Mouse (Mus musculus): ENCODE measurements at regions not wholly inside any gene's neighbourhood (a gene's known extent, or its start where the extent isn't known, plus 50 kb on each side); places are given as distances from the start of the nearest gene placed in this dataset.

DNA sequence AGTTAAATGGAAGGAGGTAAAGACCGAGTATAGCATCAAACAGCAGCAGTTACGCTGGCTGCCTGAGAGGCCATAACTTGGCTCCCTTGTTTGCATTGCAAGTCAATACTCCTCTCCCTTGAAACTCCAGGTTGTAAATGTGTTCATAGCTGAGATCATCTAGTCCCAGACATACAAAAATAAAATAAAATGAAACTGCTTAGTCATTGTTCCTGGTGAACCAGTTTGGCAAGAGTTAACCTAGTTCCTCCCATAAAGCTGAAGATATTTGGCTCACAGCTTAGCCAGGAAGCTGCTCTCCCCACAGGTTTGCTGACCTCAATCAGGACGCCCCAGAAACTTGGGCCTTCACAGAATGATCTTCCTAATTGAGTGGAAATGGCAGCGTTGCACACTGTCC, 97.9 kb upstream of the Tmc1 start:
- Histone ChIP-seq H3K4me1 (no peaks in the 10 kb centered on the region), H3K27ac (no peak overlapping the region), H3K9me3 (no peaks in the 10 kb centered on the region), H3K36me3 (replicated peaks) (no peaks in the 10 kb centered on the region), H3K4me3 (no peak overlapping the region), H3K27me3 (ENCODE audit: poor library complexity, severe bottlenecking) (no peaks in the 10 kb centered on the region)
- WGBS, result 88% methylated on average over 4 of the region's 4 CpGs
- no peak for DNase-seq (ENCODE audit: extremely low spot score, low spot score)

DNA sequence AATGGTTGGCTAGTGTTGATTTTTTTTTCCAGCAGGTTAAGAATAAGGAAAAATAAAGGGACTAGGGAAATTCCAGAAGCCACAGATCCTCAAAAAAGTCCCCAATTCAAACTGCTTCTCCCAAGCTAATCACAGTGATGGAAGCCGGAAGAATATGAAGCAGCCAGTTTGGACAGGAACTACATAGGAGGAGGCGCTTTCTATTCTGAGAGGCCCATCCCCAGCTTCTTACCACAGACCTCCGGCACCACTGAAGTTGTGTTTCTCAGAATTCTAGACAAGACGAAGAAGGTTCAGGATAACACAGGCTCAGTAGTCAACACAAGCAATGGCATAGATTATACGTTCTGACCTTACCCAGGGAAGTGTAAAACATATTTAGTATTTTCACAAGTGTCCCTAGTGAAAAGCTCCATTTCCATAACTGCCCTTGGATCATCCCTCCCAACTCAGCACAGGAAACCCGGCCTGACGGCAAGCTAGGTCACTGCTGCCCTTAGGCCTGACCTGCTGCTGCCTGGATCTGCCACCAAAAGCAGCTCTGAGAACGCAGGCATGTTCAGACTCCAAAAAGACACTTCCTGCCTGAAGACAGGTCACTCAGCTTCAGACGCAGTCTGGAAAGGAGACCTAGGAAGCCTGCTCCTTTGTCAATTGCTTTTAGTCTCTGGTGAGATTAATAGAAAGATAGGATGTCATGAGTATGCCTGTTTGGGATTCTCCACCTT, 97.2 kb upstream of the Tmc1 start:
- H3K4me1 ChIP-seq, result no peaks in the 10 kb centered on the region
- no peak overlapping the region for H3K4me3 ChIP-seq
- no peak for DNase-seq (ENCODE audit: extremely low spot score, low spot score)
- no peaks in the 10 kb centered on the region for H3K27me3 ChIP-seq (ENCODE audit: poor library complexity, severe bottlenecking)
- H3K36me3 ChIP-seq (replicated peaks), result no peaks in the 10 kb centered on the region
- H3K27ac ChIP-seq, result no peak overlapping the region
- 78% methylated on average over 9 of the region's 9 CpGs for WGBS
- no peaks in the 10 kb centered on the region for H3K9me3 ChIP-seq

DNA sequence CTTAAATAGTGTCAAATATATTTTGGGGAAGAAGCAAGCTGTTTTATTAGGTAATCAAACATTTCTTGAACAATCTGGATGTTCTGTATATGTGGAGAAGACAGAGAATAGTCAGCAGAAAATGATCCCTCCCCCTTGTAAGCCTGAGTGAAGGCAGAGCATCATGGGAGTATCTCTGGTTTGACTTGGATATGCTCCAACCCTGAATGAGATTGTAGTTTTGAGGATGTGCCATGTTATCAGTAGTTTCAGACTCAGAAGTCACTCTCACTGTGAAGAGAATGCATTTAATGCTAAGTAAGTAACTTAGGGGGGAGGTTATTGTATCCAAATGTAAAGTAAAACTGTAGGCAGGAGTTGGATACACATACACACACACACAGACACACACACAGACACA, 95.3 kb upstream of the Tmc1 start:
- H3K36me3 ChIP-seq (replicated peaks), result no peaks in the 10 kb centered on the region
- H3K4me1 ChIP-seq, result no peaks in the 10 kb centered on the region
- DNase-seq (ENCODE audit: extremely low spot score, low spot score), result no peak
- no peaks in the 10 kb centered on the region for H3K9me3 ChIP-seq
- no peak overlapping the region for H3K27ac ChIP-seq
- H3K4me3 ChIP-seq, result no peak overlapping the region
- H3K27me3 ChIP-seq (ENCODE audit: poor library complexity, severe bottlenecking), result no peaks in the 10 kb centered on the region

DNA sequence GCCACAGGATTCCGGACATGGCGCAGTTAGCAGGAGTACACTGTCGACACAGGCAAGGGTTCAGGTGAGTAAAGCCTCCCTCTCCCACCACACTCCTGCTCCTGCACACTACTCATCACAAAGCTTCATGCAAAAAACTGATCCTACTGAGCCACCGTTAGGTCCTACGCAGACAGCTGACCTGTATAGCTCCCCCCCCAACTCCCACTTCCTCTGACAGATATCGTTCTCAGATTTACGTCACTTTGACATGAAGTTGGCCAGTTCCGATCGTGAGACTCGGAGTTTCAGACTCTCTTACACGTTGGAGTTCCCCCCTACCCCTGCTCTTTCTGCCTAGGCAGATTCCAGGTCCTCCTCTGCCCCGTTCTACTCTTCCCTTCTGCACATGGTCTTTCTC, 91.6 kb upstream of the Tmc1 start:
- Histone ChIP-seq H3K36me3 (replicated peaks) (no peaks in the 10 kb centered on the region), H3K9me3 (no peaks in the 10 kb centered on the region), H3K4me1 (0 out of 2 replicates have a peak, but pooled peaks cover 1% of the 10 kb centered on the region), H3K4me3 (no peak overlapping the region), H3K27me3 (ENCODE audit: poor library complexity, severe bottlenecking) (no peaks in the 10 kb centered on the region), H3K27ac (no peak overlapping the region)
- DNase-seq (ENCODE audit: extremely low spot score, low spot score), result no peak
- 93% methylated on average over 12 of the region's 12 CpGs for WGBS

DNA sequence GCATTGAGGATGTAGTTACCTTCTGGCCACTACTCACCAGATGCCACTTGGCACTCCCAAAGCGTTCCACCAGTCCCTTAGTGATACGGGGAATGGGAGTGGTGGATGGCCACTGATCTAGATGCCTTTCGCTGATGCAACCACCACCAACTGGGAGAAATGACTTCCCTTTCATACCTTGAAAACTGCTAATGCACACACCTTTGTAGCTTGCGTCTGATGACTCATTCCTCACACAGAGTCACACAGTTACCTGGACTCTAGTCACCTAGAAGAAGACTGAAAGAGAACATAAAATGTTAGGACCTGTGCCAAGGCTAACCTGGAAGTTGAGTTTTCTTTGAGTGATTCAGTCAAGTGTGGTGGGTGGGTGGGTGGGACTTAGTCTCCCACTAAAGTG, 90.0 kb upstream of the Tmc1 start:
- H3K9me3 ChIP-seq, result no peaks in the 10 kb centered on the region
- peaks cover 10% of the 10 kb centered on the region for H3K4me1 ChIP-seq
- 87% methylated on average over 4 of the region's 4 CpGs for WGBS
- no peak for DNase-seq (ENCODE audit: extremely low spot score, low spot score)
- no peaks in the 10 kb centered on the region for H3K36me3 ChIP-seq (replicated peaks)
- H3K27ac ChIP-seq, result no peak overlapping the region
- H3K4me3 ChIP-seq, result no peak overlapping the region
- no peaks in the 10 kb centered on the region for H3K27me3 ChIP-seq (ENCODE audit: poor library complexity, severe bottlenecking)

DNA sequence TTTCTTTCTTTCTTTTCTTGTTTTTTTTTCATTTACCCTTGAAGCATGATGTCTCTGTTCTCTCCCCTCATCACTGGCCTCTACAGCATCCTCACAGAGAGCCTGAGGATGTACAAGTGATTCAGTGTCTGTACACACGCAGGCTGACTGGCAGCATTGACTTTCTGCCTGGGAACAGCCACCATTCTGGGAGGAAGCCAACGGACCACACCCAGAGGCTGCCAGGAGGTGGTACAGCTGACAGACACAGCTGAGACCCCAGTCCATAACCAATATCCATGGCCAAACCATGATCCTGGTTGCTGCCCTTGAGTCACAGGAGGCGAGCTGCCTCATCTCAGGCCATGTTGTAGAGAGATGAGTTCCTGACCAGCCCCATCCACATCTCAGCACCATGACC, 88.5 kb upstream of the Tmc1 start:
- Histone ChIP-seq H3K36me3 (replicated peaks) (no peaks in the 10 kb centered on the region), H3K4me3 (no peak overlapping the region), H3K27ac (no peak overlapping the region), H3K27me3 (ENCODE audit: poor library complexity, severe bottlenecking) (no peaks in the 10 kb centered on the region), H3K4me1 (peaks cover 10% of the 10 kb centered on the region), H3K9me3 (no peaks in the 10 kb centered on the region)
- DNase-seq (ENCODE audit: extremely low spot score, low spot score), result no peak
- 83% methylated on average over 3 of the region's 3 CpGs for WGBS

DNA sequence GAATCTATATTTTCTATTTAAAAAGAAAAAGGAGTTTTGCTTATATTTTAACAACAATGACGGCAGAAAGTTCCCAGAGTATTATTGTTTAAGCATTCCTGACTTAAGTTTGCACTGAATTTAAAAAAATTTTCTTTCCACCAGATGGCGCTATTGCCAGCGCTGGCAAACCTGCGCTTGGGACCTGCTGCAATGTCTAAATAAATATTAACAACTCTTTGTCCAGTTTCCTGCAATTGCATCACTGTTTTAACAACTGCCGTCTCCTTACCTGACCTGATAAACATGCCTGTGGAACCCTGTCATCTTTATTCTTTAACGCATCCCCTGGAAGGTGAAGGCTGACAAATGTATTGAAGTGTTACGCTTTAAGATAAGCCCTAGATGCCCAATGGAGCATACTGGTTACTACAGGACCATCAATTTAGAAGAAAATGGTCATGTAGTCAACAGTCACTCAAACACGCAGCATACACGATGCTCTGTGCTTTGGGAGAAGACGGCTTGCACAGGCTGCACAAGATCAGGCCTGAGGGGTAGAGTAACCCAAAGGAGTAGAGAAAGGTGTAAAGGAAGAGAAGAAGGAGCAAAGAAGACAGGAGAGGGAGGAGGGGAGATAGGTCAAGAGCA, 83.6 kb upstream of the Tmc1 start:
- Histone ChIP-seq H3K36me3 (replicated peaks) (no peaks in the 10 kb centered on the region), H3K27ac (no peak overlapping the region), H3K9me3 (no peaks in the 10 kb centered on the region), H3K27me3 (ENCODE audit: poor library complexity, severe bottlenecking) (no peaks in the 10 kb centered on the region), H3K4me3 (no peak overlapping the region), H3K4me1 (peaks cover 18% of the 10 kb centered on the region)
- DNase-seq (ENCODE audit: extremely low spot score, low spot score), result peak; percentile 43
- WGBS, result 55% methylated on average over 10 of the region's 10 CpGs

DNA sequence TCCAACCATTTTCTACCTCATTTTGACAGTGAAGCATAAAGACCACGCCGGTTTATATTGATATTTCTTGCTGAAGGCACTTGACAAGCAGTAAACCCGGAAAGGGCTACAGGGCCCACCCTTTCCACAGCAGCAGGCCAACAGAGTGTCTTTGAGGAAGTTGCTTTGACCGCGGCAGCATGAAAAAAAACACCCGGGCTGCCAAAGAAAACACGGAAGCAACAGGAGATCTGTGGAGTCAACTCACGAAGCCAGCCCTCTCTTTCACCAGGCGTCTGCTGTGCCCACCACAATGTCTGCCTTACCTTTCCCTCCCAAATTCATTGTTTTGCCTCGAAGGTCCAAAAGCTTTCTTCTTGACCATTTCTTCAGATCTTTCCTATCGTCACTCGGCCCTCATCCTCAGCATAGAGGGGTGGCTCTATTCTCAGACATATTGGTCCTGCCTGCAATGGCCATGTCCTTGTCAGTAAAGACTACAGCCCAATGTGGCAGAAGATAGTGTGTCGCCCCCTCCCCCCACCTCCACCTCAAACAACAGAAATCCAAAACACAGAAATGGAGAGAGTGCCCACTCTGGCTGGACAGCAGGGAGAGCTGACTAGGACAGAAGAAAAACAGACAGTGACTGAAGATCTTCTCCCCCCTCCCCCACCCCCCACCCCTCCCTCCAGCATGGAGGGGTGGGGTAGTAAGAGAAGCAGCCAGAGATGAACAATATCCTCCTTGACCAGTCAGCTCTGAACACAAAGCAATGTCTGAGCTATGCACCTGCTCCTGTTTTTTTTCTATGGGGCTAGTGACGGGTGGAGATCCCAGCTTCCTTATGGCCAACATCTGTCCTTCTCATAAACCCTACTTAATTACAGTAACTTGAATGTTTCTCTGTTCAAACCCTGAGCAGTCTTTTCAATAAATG, 82.8 kb upstream of the Tmc1 start:
- no peak for DNase-seq (ENCODE audit: extremely low spot score, low spot score)
- no peaks in the 10 kb centered on the region for H3K36me3 ChIP-seq (replicated peaks)
- H3K4me1 ChIP-seq, result peaks cover 18% of the 10 kb centered on the region
- no peak overlapping the region for H3K27ac ChIP-seq
- no peaks in the 10 kb centered on the region for H3K9me3 ChIP-seq
- 75% methylated on average over 14 of the region's 14 CpGs for WGBS
- no peak overlapping the region for H3K4me3 ChIP-seq
- no peaks in the 10 kb centered on the region for H3K27me3 ChIP-seq (ENCODE audit: poor library complexity, severe bottlenecking)

DNA sequence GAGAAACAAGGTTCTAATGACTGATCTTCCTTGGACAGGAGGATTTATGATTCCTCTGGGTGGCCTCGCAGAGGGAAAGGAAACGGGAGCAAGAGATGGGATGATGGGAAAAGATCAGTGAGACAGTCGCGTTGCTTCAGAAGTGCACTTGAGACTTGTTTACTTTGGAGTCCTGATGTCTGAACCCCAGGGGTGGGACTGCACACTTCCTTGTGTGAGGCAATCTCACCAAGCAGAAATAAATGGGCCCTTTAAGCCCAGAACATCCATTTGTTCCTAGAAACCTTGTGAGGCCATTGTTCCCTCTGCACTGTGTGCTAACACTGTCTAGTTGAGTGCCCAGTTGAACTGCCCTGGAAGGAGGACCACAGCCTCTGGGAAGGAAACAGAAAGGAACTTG, 81.5 kb upstream of the Tmc1 start:
- Histone ChIP-seq H3K27me3 (ENCODE audit: poor library complexity, severe bottlenecking) (no peaks in the 10 kb centered on the region), H3K36me3 (replicated peaks) (no peaks in the 10 kb centered on the region), H3K4me1 (peaks cover 16% of the 10 kb centered on the region), H3K4me3 (no peak overlapping the region), H3K27ac (no peak overlapping the region), H3K9me3 (no peaks in the 10 kb centered on the region)
- no peak for DNase-seq (ENCODE audit: extremely low spot score, low spot score)
- WGBS, result 86% methylated on average over 4 of the region's 4 CpGs

DNA sequence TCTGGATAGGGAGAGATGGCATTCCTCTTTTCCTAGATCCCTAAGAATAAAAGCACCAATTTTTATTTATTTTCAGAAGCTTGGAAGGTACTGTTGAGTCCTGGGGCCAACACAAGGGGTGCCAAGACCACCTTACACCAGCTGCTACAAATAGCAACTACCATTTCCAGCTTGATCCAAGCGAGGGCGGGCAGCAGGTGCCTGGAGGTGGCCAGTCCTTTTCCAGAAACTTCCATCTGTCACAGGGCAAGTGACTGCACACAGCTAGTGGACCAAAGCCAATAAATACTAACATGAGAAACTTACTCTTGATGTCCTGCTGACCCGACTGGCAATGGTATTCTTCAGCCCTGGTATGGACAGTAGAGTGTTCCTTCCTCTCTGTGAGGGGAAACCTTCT, 80.0 kb upstream of the Tmc1 start:
- Histone ChIP-seq H3K27ac (no peak overlapping the region), H3K27me3 (ENCODE audit: poor library complexity, severe bottlenecking) (no peaks in the 10 kb centered on the region), H3K9me3 (no peaks in the 10 kb centered on the region), H3K36me3 (replicated peaks) (no peaks in the 10 kb centered on the region), H3K4me3 (no peak overlapping the region), H3K4me1 (peaks cover 8% of the 10 kb centered on the region)
- DNase-seq (ENCODE audit: extremely low spot score, low spot score), result no peak
- WGBS, result 92% methylated on average over 3 of the region's 3 CpGs

DNA sequence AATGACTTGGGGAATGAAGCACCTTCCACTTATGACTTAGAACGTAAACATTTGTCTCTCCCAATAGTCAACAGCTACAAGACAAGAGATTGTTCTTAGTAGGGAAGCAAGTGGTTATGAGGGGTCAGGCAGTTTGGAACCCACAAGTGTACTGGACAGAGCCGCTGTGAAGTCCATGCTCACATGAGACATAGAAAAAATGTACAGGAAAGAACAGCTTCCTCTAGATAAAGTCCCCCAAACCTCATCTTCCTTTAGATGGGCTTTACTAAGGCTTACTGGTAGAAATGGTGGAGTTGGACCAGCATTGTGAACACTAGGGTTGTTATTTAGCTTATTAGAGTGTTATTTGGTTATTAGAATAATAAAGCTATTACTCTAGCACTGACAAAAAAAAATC, 78.6 kb upstream of the Tmc1 start:
- H3K4me1 ChIP-seq, result peaks cover 8% of the 10 kb centered on the region
- H3K4me3 ChIP-seq, result no peak overlapping the region
- H3K27me3 ChIP-seq (ENCODE audit: poor library complexity, severe bottlenecking), result no peaks in the 10 kb centered on the region
- DNase-seq (ENCODE audit: extremely low spot score, low spot score), result no peak
- no peak overlapping the region for H3K27ac ChIP-seq
- no peaks in the 10 kb centered on the region for H3K36me3 ChIP-seq (replicated peaks)
- 84% methylated on average over 2 of the region's 2 CpGs for WGBS
- H3K9me3 ChIP-seq, result no peaks in the 10 kb centered on the region

DNA sequence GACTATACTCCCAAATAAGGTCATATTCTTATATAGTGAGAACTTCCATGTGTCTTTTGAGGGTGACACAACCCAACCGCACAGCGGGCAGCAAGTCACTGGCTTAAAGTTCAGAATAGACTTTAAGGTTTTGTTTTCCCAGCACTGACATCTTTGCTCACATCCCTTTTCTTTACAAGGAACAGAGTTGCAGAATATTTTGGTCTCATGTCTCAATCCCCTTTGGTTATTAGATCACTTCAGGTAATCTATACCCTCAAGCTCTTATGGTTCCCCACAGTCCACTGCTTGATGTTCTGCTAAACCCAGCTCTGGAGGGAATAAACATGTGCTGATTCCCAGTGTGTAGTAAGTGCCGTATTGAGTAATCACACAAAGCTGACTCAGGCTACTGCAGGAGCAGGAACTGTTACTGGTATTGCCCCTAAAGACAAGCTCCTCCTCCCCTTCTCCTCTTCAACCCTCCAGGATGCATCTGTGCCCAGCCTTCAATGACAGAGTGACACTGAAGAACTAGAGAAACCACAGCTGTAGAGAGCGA, 77.8 kb upstream of the Tmc1 start:
- 89% methylated on average over 4 of the region's 4 CpGs for WGBS
- H3K4me3 ChIP-seq, result no peak overlapping the region

DNA sequence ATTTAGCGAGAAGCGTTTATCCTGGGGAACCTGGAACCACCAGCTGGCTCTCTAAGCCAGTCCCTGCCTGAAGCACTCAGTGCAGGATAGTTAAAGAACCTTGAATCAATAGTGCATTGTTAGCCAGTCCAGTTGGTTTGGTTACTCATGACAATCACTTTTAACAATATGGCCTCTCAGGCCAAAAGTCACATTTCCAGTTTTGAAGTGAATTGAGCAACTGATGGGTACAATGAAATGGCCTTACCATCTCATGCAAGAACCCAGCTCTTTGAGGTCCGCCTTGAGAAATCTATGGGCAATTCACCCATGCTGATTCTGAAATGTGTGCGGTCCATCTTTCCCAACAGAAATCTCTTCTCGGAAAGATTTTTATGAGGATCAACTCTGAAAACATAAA, 77.0 kb upstream of the Tmc1 start:
- Histone ChIP-seq H3K36me3 (replicated peaks) (no peaks in the 10 kb centered on the region), H3K4me1 (no peaks in the 10 kb centered on the region), H3K9me3 (no peaks in the 10 kb centered on the region), H3K4me3 (no peak overlapping the region), H3K27me3 (ENCODE audit: poor library complexity, severe bottlenecking) (no peaks in the 10 kb centered on the region), H3K27ac (no peak overlapping the region)
- DNase-seq (ENCODE audit: extremely low spot score, low spot score), result no peak
- 75% methylated on average over 5 of the region's 5 CpGs for whole genome bisulfite sequencing

More for the DNA sequence above, 77.8 kb upstream of the Tmc1 start:
- peaks cover 5% of the 10 kb centered on the region for H3K4me1 ChIP-seq
- no peaks in the 10 kb centered on the region for H3K27me3 ChIP-seq (ENCODE audit: poor library complexity, severe bottlenecking)
- H3K36me3 ChIP-seq (replicated peaks), result no peaks in the 10 kb centered on the region
- no peaks in the 10 kb centered on the region for H3K9me3 ChIP-seq
- no peak overlapping the region for H3K27ac ChIP-seq
- no peak for DNase-seq (ENCODE audit: extremely low spot score, low spot score)

Measured in forebrain, embryonic 10.5 days (tissue).